Mouse (Mus musculus) stomach, postnatal 0 days (tissue): ENCODE results near the gene Tmem159.

Experiments used
- CTCF ChIP-seq: IDR thresholded peaks from 2 replicates; pipeline ENCODE4 v1.5.1; 2016; ENCODE audit warnings: antibody characterized with exemption, low read depth, mild to moderate bottlenecking, moderate library complexity
- EP300 ChIP-seq: optimal IDR thresholded peaks from 2 replicates; pipeline ENCODE3; 2016; ENCODE audit warnings: antibody characterized with exemption

DNA sequence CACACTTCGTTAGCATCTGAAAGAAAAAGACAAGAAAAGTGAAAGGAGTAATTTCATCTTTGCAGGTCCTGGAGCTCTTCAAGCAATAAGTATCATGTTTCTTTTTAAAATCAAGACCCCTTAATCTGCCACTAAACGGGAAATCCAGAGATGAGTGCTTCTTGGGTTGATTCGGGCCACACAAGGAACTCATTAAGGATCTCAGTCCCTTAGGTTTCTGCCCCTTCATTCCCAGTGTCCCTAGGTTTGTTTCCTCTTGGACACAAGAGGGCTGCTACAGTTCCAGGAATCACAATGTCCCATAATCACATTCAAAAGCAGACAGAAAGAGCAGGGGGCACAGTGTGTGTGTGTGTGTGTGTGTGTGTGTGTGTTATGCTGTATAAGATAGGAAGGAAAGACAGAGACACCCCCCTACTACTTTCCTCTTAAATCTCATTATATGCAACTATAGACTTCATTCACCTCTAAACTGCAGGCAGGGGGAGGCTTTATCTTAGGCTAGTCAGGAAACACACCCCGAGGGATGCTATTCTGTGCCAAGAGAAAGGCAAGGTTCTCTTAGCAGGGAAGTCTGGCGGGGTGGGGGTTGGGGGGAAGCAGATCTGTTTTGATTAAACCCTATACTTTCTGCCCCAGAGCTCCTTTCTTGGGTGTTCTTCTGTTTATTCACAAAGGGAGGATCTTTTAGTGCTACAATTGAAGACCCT is 25.0 kb downstream of the Tmem159 start:
- TF ChIP-seq CTCF (no peak), EP300 (no peak)
